Mouse (Mus musculus) heart, embryonic 11.5 days (tissue): ENCODE results near the gene Rwdd2b. TPM values are rescaled to one million over a fixed set of nuclear protein-coding genes. Genes with fewer than 3 reads are reported as not detected.
A peak's percentile ranks its signal among the peaks of the same experiment; 100 is the strongest.

Experiments
- ATAC-seq: fragments of 200-750 bp; cut with Nextera tagmentation; replicated peaks from 2 replicates; pipeline ENCODE4 v1.8.0; 2017; ENCODE audit warnings: moderate library complexity; ENCODE audit not compliant: insufficient number of reproducible peaks, low FRiP score, low TSS enrichment
- H3K27ac ChIP-seq: fragments of 300-500 bp; sonication (generic); 2 replicates; pipeline ENCODE4 v1.5.1; 2014; ENCODE audit warnings: mild to moderate bottlenecking, low read depth, low read length
- H3K27me3 ChIP-seq: fragments of 300-500 bp; sonication (generic); 2 replicates; pipeline ENCODE4 v1.6.1; 2014; ENCODE audit warnings: mild to moderate bottlenecking, low read length, mixed read lengths; ENCODE audit not compliant: control insufficient read depth, insufficient read depth
- H3K36me3 ChIP-seq: fragments of 300-500 bp; sonication (generic); 2 replicates; pipeline ENCODE4 v1.6.1; 2014; ENCODE audit warnings: mild to moderate bottlenecking, low read length, moderate library complexity, mixed read lengths; ENCODE audit not compliant: control insufficient read depth, insufficient read depth
- H3K4me1 ChIP-seq: fragments of 300-500 bp; sonication (generic); 2 replicates; pipeline ENCODE4 v1.6.1; 2014; ENCODE audit warnings: low read length; ENCODE audit not compliant: control insufficient read depth, insufficient read depth
- H3K4me2 ChIP-seq: fragments of 300-500 bp; sonication (generic); 2 replicates; pipeline ENCODE4 v1.6.1; 2014; ENCODE audit warnings: mild to moderate bottlenecking, moderate library complexity
- H3K4me3 ChIP-seq: fragments of 300-500 bp; sonication (generic); 2 replicates; pipeline ENCODE4 v1.5.1; 2014; ENCODE audit warnings: low read depth, low read length
- H3K9ac ChIP-seq: fragments of 300-500 bp; sonication (generic); 2 replicates; pipeline ENCODE4 v1.6.1; 2014; ENCODE audit warnings: mild to moderate bottlenecking, low read depth, low read length, moderate library complexity
- H3K9me3 ChIP-seq: fragments of 300-500 bp; sonication (generic); replicated peaks from 2 replicates; pipeline ENCODE4 v1.6.1; 2016; ENCODE audit warnings: low read length; ENCODE audit not compliant: control insufficient read depth
- WGBS: fragments of 180-500 bp; shearing (Covaris S2); extraction: QIAGEN DNeasy Blood & Tissue Kit; methylation state at CpG from one replicate; pipeline ENCODE4 v1.1.7; 2014; ENCODE audit not compliant: insufficient replicate concordance; 5-methylcytosine and 5-hydroxymethylcytosine counted together
- polyA plus RNA-seq: library from polyadenylated mRNA; unstranded; fragments of >200 nt; fragmentation: Nextera tagmentation; extraction: Ambion mirVana; gene quantifications from 2 replicates; pipeline ENCODE4 v1.2.1, GENCODE M21; 2014

The Rwdd2b gene
- 11.7 and 13.1 TPM in 2 replicates for polyA plus RNA-seq

- WGBS = under 1% methylated on average over 38 of the region's 38 CpGs
- peak; percentile 94 for ATAC-seq
- no peaks in the 10 kb centered on the region for H3K27me3 ChIP-seq
Measured at GRCm38 (mm10) chr16:87440184-87440686, at the start of gene Rwdd2b. Gene Rwdd2b, minus strand, starts transcription at chr16:87440573.

GRCm38 (mm10) chr16:87488605-87489004 lies 48.2 kb upstream of the Rwdd2b start:
- Histone ChIP-seq H3K27me3 (no peaks in the 10 kb centered on the region), H3K4me3 (no peak overlapping the region), H3K4me1 (no peaks in the 10 kb centered on the region), H3K4me2 (no peak overlapping the region), H3K9ac (no peak overlapping the region), H3K27ac (no peak overlapping the region), H3K9me3 (no peaks in the 10 kb centered on the region), H3K36me3 (peaks cover 59% of the 10 kb centered on the region)
- no peak for ATAC-seq
- WGBS = 72% methylated on average over 2 of the region's 2 CpGs

More at GRCm38 (mm10) chr16:87440184-87440686, at the start of gene Rwdd2b:
- Histone ChIP-seq H3K27ac (peak within 1 kb of the TSS; percentile 88), H3K4me2 (peak within 1 kb of the TSS; percentile 85), H3K4me3 (peak within 1 kb of the TSS; percentile 85), H3K9ac (peak within 1 kb of the TSS; percentile 92), H3K36me3 (no peaks in the 10 kb centered on the region), H3K4me1 (peaks cover 9% of the 10 kb centered on the region), H3K9me3 (no peaks in the 10 kb centered on the region)

- H3K4me2 ChIP-seq = no peak overlapping the region
- 92% methylated on average over 5 of the region's 5 CpGs for WGBS
- H3K9ac ChIP-seq = no peak overlapping the region
- H3K36me3 ChIP-seq = peaks cover 57% of the 10 kb centered on the region
- H3K4me3 ChIP-seq = no peak overlapping the region
- H3K9me3 ChIP-seq = no peaks in the 10 kb centered on the region
- no peaks in the 10 kb centered on the region for H3K27me3 ChIP-seq
- no peak overlapping the region for H3K27ac ChIP-seq
- no peak for ATAC-seq
- no peaks in the 10 kb centered on the region for H3K4me1 ChIP-seq
Measured at GRCm38 (mm10) chr16:87486739-87487138, 46.4 kb upstream of the Rwdd2b start.

- WGBS = 82% methylated on average over 5 of the region's 5 CpGs
- H3K4me3 ChIP-seq = no peak overlapping the region
- H3K4me1 ChIP-seq = no peaks in the 10 kb centered on the region
- no peaks in the 10 kb centered on the region for H3K27me3 ChIP-seq
- H3K36me3 ChIP-seq = peaks cover 38% of the 10 kb centered on the region
- H3K4me2 ChIP-seq = no peak overlapping the region
- no peak for ATAC-seq
- H3K9ac ChIP-seq = no peak overlapping the region
- H3K9me3 ChIP-seq = no peaks in the 10 kb centered on the region
- no peak overlapping the region for H3K27ac ChIP-seq
Measured at GRCm38 (mm10) chr16:87484367-87484766, 44.0 kb upstream of the Rwdd2b start.

GRCm38 (mm10) chr16:87470579-87470978 lies 30.2 kb upstream of the Rwdd2b start:
- WGBS = 86% methylated on average over 4 of the region's 4 CpGs
- no peak overlapping the region for H3K4me3 ChIP-seq
- ATAC-seq = no peak
- no peak overlapping the region for H3K9ac ChIP-seq
- no peak overlapping the region for H3K27ac ChIP-seq
- peaks cover 19% of the 10 kb centered on the region for H3K36me3 ChIP-seq
- no peak overlapping the region for H3K4me2 ChIP-seq
- no peaks in the 10 kb centered on the region for H3K4me1 ChIP-seq
- no peaks in the 10 kb centered on the region for H3K9me3 ChIP-seq
- no peaks in the 10 kb centered on the region for H3K27me3 ChIP-seq

- Histone ChIP-seq H3K4me3 (no peak overlapping the region), H3K9me3 (no peaks in the 10 kb centered on the region), H3K36me3 (peaks cover 10% of the 10 kb centered on the region), H3K9ac (no peak overlapping the region), H3K4me1 (peaks cover 6% of the 10 kb centered on the region; the same call in 1 of the 2 replicates), H3K27ac (no peak overlapping the region), H3K27me3 (no peaks in the 10 kb centered on the region), H3K4me2 (no peak overlapping the region)
- no peak for ATAC-seq
- 94% methylated on average over 3 of the region's 3 CpGs for WGBS
Measured at GRCm38 (mm10) chr16:87458752-87459151, 18.4 kb upstream of the Rwdd2b start.

- Histone ChIP-seq H3K27ac (peak overlapping the region; percentile 92), H3K27me3 (no peaks in the 10 kb centered on the region), H3K4me3 (peak overlapping the region; percentile 99), H3K4me2 (peak overlapping the region; percentile 94), H3K4me1 (peaks cover 6% of the 10 kb centered on the region; the same call in 1 of the 2 replicates), H3K9me3 (no peaks in the 10 kb centered on the region), H3K36me3 (no peaks in the 10 kb centered on the region; the same call in 1 of the 2 replicates), H3K9ac (peak overlapping the region; percentile 93)
- WGBS = 1% methylated on average over 38 of the region's 38 CpGs
- ATAC-seq = peak; percentile 64
Measured at GRCm38 (mm10) chr16:87455180-87455611, 14.8 kb upstream of the Rwdd2b start.

- Histone ChIP-seq H3K4me2 (peak within 1 kb of the TSS; percentile 94), H3K9me3 (no peaks in the 10 kb centered on the region), H3K27me3 (no peaks in the 10 kb centered on the region), H3K9ac (peak within 1 kb of the TSS; percentile 93), H3K4me3 (peak within 1 kb of the TSS; percentile 99), H3K27ac (peak within 1 kb of the TSS; percentile 92), H3K4me1 (peaks cover 6% of the 10 kb centered on the region; the same call in 1 of the 2 replicates), H3K36me3 (no peaks in the 10 kb centered on the region; the same call in 1 of the 2 replicates)
- ATAC-seq = peak; percentile 94
- 10% methylated on average over 43 of the region's 45 CpGs for WGBS
Measured at GRCm38 (mm10) chr16:87454419-87455179, 14.2 kb upstream of the Rwdd2b start, which contains the start of gene Usp16. Gene Usp16, plus strand, starts transcription at chr16:87454703.
